Mouse (Mus musculus) liver, adult 2 months (tissue): ENCODE results near the gene Sertad2. TPM values are rescaled to one million over a fixed set of nuclear protein-coding genes. Genes with fewer than 3 reads are reported as not detected.
A peak's percentile ranks its signal among the peaks of the same experiment; 100 is the strongest.

ENCODE experiments used
- DNase-seq: peaks from one replicate; pipeline ENCODE4 v3.0.0-alpha.2; 2011; ENCODE audit warnings: low read depth, low spot score; ENCODE audit errors: extremely low read depth
- H3K27ac ChIP-seq: fragments of 200-500 bp; replicated peaks from 2 replicates; pipeline ENCODE4 v1.5.1; 2012; ENCODE audit warnings: low read depth, mild to moderate bottlenecking, control low read depth, inconsistent platforms, low read length; ENCODE audit not compliant: insufficient read depth
- H3K27me3 ChIP-seq: fragments of 200-500 bp; 2 replicates; pipeline ENCODE4 v1.6.1; 2012; ENCODE audit warnings: mild to moderate bottlenecking, moderate library complexity, low read length, inconsistent platforms; ENCODE audit not compliant: control insufficient read depth, insufficient read depth
- H3K36me3 ChIP-seq: fragments of 200-500 bp; 2 replicates; pipeline ENCODE4 v1.6.1; 2012; ENCODE audit warnings: low read length, inconsistent platforms; ENCODE audit not compliant: control insufficient read depth, insufficient read depth
- H3K4me1 ChIP-seq: fragments of 200-500 bp; 2 replicates; pipeline ENCODE4 v1.6.1; 2011; ENCODE audit warnings: low read length; ENCODE audit not compliant: control insufficient read depth, insufficient read depth
- H3K4me3 ChIP-seq: fragments of 200-500 bp; 2 replicates; pipeline ENCODE4 v1.5.1; 2011; ENCODE audit warnings: low read depth, mild to moderate bottlenecking, control low read depth, low read length, moderate library complexity; ENCODE audit not compliant: insufficient read depth
- H3K79me2 ChIP-seq: fragments of 200-500 bp; 2 replicates; pipeline ENCODE4 v1.6.1; 2012; ENCODE audit warnings: inconsistent platforms, mild to moderate bottlenecking, low read length, moderate library complexity; ENCODE audit not compliant: control insufficient read depth, insufficient read depth
- H3K9ac ChIP-seq: fragments of 200-500 bp; 2 replicates; pipeline ENCODE4 v1.6.1; 2012; ENCODE audit warnings: low read depth, mild to moderate bottlenecking, control low read depth, inconsistent platforms, low read length
- CTCF ChIP-seq: fragments of 200-500 bp; IDR thresholded peaks from 2 replicates; pipeline ENCODE4 v1.5.1; 2011; ENCODE audit warnings: low read depth, low read length, control low read depth
- POLR2A ChIP-seq: fragments of 200-500 bp; IDR thresholded peaks from 2 replicates; pipeline ENCODE4 v1.6.1; 2011; ENCODE audit warnings: low read length, control low read depth; ENCODE audit not compliant: insufficient read depth; ENCODE audit errors: extremely low read depth
- WGBS: fragments of 180-500 bp; shearing (Covaris S2); methylation state at CpG from one replicate; pipeline ENCODE4 v1.1.7; 2018; 5-methylcytosine and 5-hydroxymethylcytosine counted together
- polyA plus RNA-seq: library from polyadenylated mRNA; depleted of rRNA; stranded (reverse); fragments of >200 nt; gene quantifications from 2 replicates; pipeline ENCODE4 v1.2.3, GENCODE M21; 2012; rRNA removed
- total RNA-seq: library from RNA; depleted of rRNA; stranded (reverse); fragments of >200 nt; gene quantifications from 2 replicates; pipeline ENCODE4 v1.2.3, GENCODE M21; 2014; rRNA removed

Sertad2 gene
- 8.0 and 10.0 TPM in 2 replicates for total RNA-seq
- 9.3 and 10.6 TPM in 2 replicates for polyA plus RNA-seq

DNA sequence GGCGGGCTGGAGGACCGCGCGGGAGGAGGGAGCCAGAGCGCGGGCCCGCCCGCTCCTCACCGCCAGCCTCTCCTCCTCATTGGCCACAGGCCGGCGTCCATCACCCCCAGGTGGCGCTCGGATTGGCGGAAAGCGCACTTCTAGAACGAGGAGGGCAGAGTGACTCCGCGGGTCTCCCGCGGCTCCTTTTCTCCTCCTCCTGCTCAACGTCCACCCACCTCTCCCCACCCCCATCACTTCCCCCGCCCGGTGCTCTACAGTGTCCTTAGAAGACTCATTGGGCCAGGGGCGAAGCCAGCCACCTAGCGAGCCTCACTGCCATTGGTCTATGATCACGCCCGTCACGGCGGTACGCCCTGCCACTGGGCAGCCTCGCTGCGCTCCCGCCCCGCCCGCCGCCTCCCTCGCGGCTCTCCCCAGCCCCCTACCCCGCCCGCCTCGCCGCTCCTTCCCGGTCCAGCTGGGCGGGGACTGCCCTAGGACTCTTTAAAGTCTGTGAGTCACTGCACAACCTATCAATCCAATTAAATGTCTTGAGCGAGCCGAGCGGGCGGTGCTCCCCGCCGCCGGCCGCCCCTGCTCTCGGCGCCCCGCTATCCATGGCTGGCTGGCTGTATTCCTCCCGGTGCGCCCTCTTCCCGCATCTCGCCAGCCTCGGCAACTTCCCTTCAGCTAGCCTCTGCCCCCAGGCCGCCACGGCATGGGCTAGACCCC is at the start of gene Sertad2:
Sertad2 (plus strand) TSS at position 515 of the 714 bp plus-strand sequence.
- H3K27me3 ChIP-seq: no peaks in the 10 kb centered on the region
- H3K4me1 ChIP-seq: peaks cover 2% of the 10 kb centered on the region; the same call in 1 of the 2 replicates
- peak within 1 kb of the TSS; percentile 92 for H3K9ac ChIP-seq
- WGBS: 1% methylated on average over 58 of the region's 62 CpGs
- no peaks in the 10 kb centered on the region for H3K36me3 ChIP-seq
- peak within 1 kb of the TSS; percentile 79 for H3K27ac ChIP-seq
- TF ChIP-seq CTCF (no peak), POLR2A (peak; percentile 85)
- H3K79me2 ChIP-seq: peaks cover 4% of the 10 kb centered on the region; the same call in 1 of the 2 replicates
- peak within 1 kb of the TSS; percentile 96 for H3K4me3 ChIP-seq
- peak; percentile 97 for DNase-seq

- H3K36me3 ChIP-seq: peaks cover 2% of the 10 kb centered on the region; the same call in 1 of the 2 replicates
- TF ChIP-seq CTCF (no peak), POLR2A (no peak)
- H3K9ac ChIP-seq: no peak overlapping the region
- no peaks in the 10 kb centered on the region for H3K79me2 ChIP-seq
- WGBS: 89% methylated on average over 6 of the region's 6 CpGs
- no peak for DNase-seq
- H3K4me1 ChIP-seq: no peaks in the 10 kb centered on the region
- no peak overlapping the region for H3K4me3 ChIP-seq
- no peak overlapping the region for H3K27ac ChIP-seq
- H3K27me3 ChIP-seq: no peaks in the 10 kb centered on the region
Measured at GRCm38 (mm10) chr11:20493922-20494626, 49.0 kb upstream of the Sertad2 start.

DNA sequence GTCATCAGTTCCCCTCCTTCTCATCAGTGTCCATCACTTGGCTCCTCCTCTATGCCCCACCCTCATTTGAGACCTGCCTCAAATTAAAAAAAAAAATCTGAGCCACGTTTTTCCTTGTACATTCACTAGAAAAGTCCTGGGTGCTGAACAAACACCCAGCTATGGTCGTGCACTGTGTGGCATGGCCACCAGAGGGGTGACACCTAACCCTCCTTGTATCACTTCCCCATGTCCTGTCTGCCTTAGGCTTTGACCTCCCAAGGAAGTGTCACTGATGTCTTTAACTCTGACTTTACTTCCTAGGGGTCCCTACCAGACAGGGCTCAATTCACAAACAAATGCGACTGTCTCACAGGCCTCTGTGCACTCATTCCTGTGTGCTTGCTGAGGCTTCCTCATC is 42.5 kb upstream of the Sertad2 start:
- TF ChIP-seq CTCF (peak; percentile 23; the same call in 1 of the 2 replicates), POLR2A (no peak)
- WGBS: 62% methylated on average over 3 of the region's 3 CpGs
- no peaks in the 10 kb centered on the region for H3K27me3 ChIP-seq
- no peaks in the 10 kb centered on the region for H3K36me3 ChIP-seq
- H3K4me3 ChIP-seq: no peak overlapping the region
- H3K4me1 ChIP-seq: no peaks in the 10 kb centered on the region
- no peak overlapping the region for H3K27ac ChIP-seq
- no peak overlapping the region for H3K9ac ChIP-seq
- H3K79me2 ChIP-seq: no peaks in the 10 kb centered on the region
- DNase-seq: no peak

GRCm38 (mm10) chr11:20501160-20501955 is 41.7 kb upstream of the Sertad2 start:
- H3K4me3 ChIP-seq: no peak overlapping the region
- no peaks in the 10 kb centered on the region for H3K4me1 ChIP-seq
- DNase-seq: no peak
- H3K36me3 ChIP-seq: no peaks in the 10 kb centered on the region
- no peaks in the 10 kb centered on the region for H3K79me2 ChIP-seq
- no peaks in the 10 kb centered on the region for H3K27me3 ChIP-seq
- no peak overlapping the region for H3K9ac ChIP-seq
- no peak overlapping the region for H3K27ac ChIP-seq
- TF ChIP-seq POLR2A (no peak), CTCF (no peak)
- 79% methylated on average over 5 of the region's 5 CpGs for WGBS

GRCm38 (mm10) chr11:20513574-20513973 is 29.5 kb upstream of the Sertad2 start:
- H3K79me2 ChIP-seq: no peaks in the 10 kb centered on the region
- 97% methylated on average over 6 of the region's 6 CpGs for WGBS
- no peak overlapping the region for H3K9ac ChIP-seq
- no peak overlapping the region for H3K27ac ChIP-seq
- TF ChIP-seq CTCF (no peak), POLR2A (no peak)
- H3K4me3 ChIP-seq: no peak overlapping the region
- no peaks in the 10 kb centered on the region for H3K4me1 ChIP-seq
- no peaks in the 10 kb centered on the region for H3K27me3 ChIP-seq
- DNase-seq: no peak
- H3K36me3 ChIP-seq: no peaks in the 10 kb centered on the region
